Mouse (Mus musculus): Measurements from ENCODE around the gene Gm20481. TPM values are rescaled to one million over a fixed set of nuclear protein-coding genes. Genes with fewer than 3 reads are reported as not detected.

Gene Gm20481
- 0.32 TPM in 1 of 2 replicates, not detected in the other for polyA plus RNA-seq (2015; fragmentation: Nextera tagmentation; extraction: Ambion mirVana)

GRCm38 (mm10) chr17:34969822-34970221 lies at the start of gene Gm20481:
Gene Gm20481 (plus strand): TSS chr17:34969912.

GRCm38 (mm10) chr17:34931061-34931734 lies 38.5 kb upstream of the Gm20481 start, which contains the start of gene Neu1:
Gene Neu1 (plus strand): TSS chr17:34931253.

GRCm38 (mm10) chr17:34959130-34959778 lies 10.5 kb upstream of the Gm20481 start, which contains the start of gene Hspa1b:
Gene Hspa1b (minus strand): TSS chr17:34959238.

GRCm38 (mm10) chr17:34972069-34972749 lies 2.5 kb downstream of the Gm20481 start, which contains the start of the genes Hspa1a and Hspa1l:
Gene Hspa1a (minus strand): TSS chr17:34972156.
Gene Hspa1l (plus strand): TSS chr17:34972703.

GRCm38 (mm10) chr17:34981690-34982180 lies 12.0 kb downstream of the Gm20481 start, which contains the start of gene Lsm2:
Gene Lsm2 (plus strand): TSS chr17:34981862.

GRCm38 (mm10) chr17:35000717-35001451 lies 31.2 kb downstream of the Gm20481 start, which contains the start of gene Vars:
Gene Vars (plus strand): TSS chr17:35000987.

GRCm38 (mm10) chr17:35016376-35016775 lies 46.7 kb downstream of the Gm20481 start, which contains the start of gene Vwa7:
Gene Vwa7 (plus strand): TSS chr17:35016579.

Other genes starting within 250 kb of the Gm20481 start
- gene C4b, start 226.0 kb upstream of the Gm20481 start, polyA plus RNA-seq (2015; fragmentation: Nextera tagmentation; extraction: Ambion mirVana): 0.82 and 3.6 TPM in 2 replicates
- gene Cyp21a1, start 165.4 kb upstream of the Gm20481 start, polyA plus RNA-seq (2015; fragmentation: Nextera tagmentation; extraction: Ambion mirVana): not detected in 2 replicates
- gene Stk19, start 133.0 kb upstream of the Gm20481 start, polyA plus RNA-seq (2015; fragmentation: Nextera tagmentation; extraction: Ambion mirVana): 11.6 and 15.6 TPM in 2 replicates
- 21.0 and 22.2 TPM in 2 replicates for gene Dxo, start 132.9 kb upstream of the Gm20481 start, polyA plus RNA-seq (2015; fragmentation: Nextera tagmentation; extraction: Ambion mirVana)
- 15.7 and 16.8 TPM in 2 replicates for gene Skiv2l, start 119.7 kb upstream of the Gm20481 start, polyA plus RNA-seq (2015; fragmentation: Nextera tagmentation; extraction: Ambion mirVana)
- 33.1 and 42.1 TPM in 2 replicates for gene Nelfe, start 119.5 kb upstream of the Gm20481 start, polyA plus RNA-seq (2015; fragmentation: Nextera tagmentation; extraction: Ambion mirVana)
- 4.1 and 6.3 TPM in 2 replicates for gene Cfb, start 107.4 kb upstream of the Gm20481 start, polyA plus RNA-seq (2015; fragmentation: Nextera tagmentation; extraction: Ambion mirVana)
- 0.87 and 0.99 TPM in 2 replicates for gene Zbtb12, start 90.4 kb upstream of the Gm20481 start, polyA plus RNA-seq (2015; fragmentation: Nextera tagmentation; extraction: Ambion mirVana)
- not detected in 2 replicates for gene Gm20547, start 87.9 kb upstream of the Gm20481 start, polyA plus RNA-seq (2015; fragmentation: Nextera tagmentation; extraction: Ambion mirVana)
- 5.1 and 9.4 TPM in 2 replicates for gene C2, start 71.6 kb upstream of the Gm20481 start, polyA plus RNA-seq (2015; fragmentation: Nextera tagmentation; extraction: Ambion mirVana)
- gene Ehmt2, start 71.4 kb upstream of the Gm20481 start, polyA plus RNA-seq (2015; fragmentation: Nextera tagmentation; extraction: Ambion mirVana): 26.7 and 27.6 TPM in 2 replicates
- not detected in 2 replicates for gene Slc44a4, start 55.4 kb upstream of the Gm20481 start, polyA plus RNA-seq (2015; fragmentation: Nextera tagmentation; extraction: Ambion mirVana)
- 12.8 and 14.9 TPM in 2 replicates for gene Neu1, start 38.7 kb upstream of the Gm20481 start, polyA plus RNA-seq (2015; fragmentation: Nextera tagmentation; extraction: Ambion mirVana)
- gene Hspa1b, start 10.7 kb upstream of the Gm20481 start, polyA plus RNA-seq (2015; fragmentation: Nextera tagmentation; extraction: Ambion mirVana): 0.12 and 0.27 TPM in 2 replicates
- gene Hspa1a, start 2.2 kb downstream of the Gm20481 start, polyA plus RNA-seq (2015; fragmentation: Nextera tagmentation; extraction: Ambion mirVana): 2.5 and 3.8 TPM in 2 replicates
- gene Hspa1l, start 2.8 kb downstream of the Gm20481 start, polyA plus RNA-seq (2015; fragmentation: Nextera tagmentation; extraction: Ambion mirVana): 2.7 and 2.8 TPM in 2 replicates
- 54.1 and 55.4 TPM in 2 replicates for gene Lsm2, start 11.9 kb downstream of the Gm20481 start, polyA plus RNA-seq (2015; fragmentation: Nextera tagmentation; extraction: Ambion mirVana)
- gene Vars, start 31.1 kb downstream of the Gm20481 start, polyA plus RNA-seq (2015; fragmentation: Nextera tagmentation; extraction: Ambion mirVana): 27.6 and 32.6 TPM in 2 replicates
- 0.46 and 0.53 TPM in 2 replicates for gene Vwa7, start 46.7 kb downstream of the Gm20481 start, polyA plus RNA-seq (2015; fragmentation: Nextera tagmentation; extraction: Ambion mirVana)
- gene Sapcd1, start 58.1 kb downstream of the Gm20481 start, polyA plus RNA-seq (2015; fragmentation: Nextera tagmentation; extraction: Ambion mirVana): 10.6 and 11.5 TPM in 2 replicates
- gene Msh5, start 76.8 kb downstream of the Gm20481 start, polyA plus RNA-seq (2015; fragmentation: Nextera tagmentation; extraction: Ambion mirVana): 2.2 and 3.5 TPM in 2 replicates
- 115 and 138 TPM in 2 replicates for gene Clic1, start 80.1 kb downstream of the Gm20481 start, polyA plus RNA-seq (2015; fragmentation: Nextera tagmentation; extraction: Ambion mirVana)
- 144 and 157 TPM in 2 replicates for gene Ddah2, start 89.1 kb downstream of the Gm20481 start, polyA plus RNA-seq (2015; fragmentation: Nextera tagmentation; extraction: Ambion mirVana)
- gene Ly6g6c, start 95.5 kb downstream of the Gm20481 start, polyA plus RNA-seq (2015; fragmentation: Nextera tagmentation; extraction: Ambion mirVana): 11.3 TPM in 1 of 2 replicates, not detected in the other
- gene Mpig6b, start 96.3 kb downstream of the Gm20481 start, polyA plus RNA-seq (2015; fragmentation: Nextera tagmentation; extraction: Ambion mirVana): 0.08 and 0.30 TPM in 2 replicates
- gene Ly6g6e, start 107.0 kb downstream of the Gm20481 start, polyA plus RNA-seq (2015; fragmentation: Nextera tagmentation; extraction: Ambion mirVana): 2.1 TPM in 1 of 2 replicates, not detected in the other
- gene Ly6g6d, start 108.2 kb downstream of the Gm20481 start, polyA plus RNA-seq (2015; fragmentation: Nextera tagmentation; extraction: Ambion mirVana): 0.49 and 1.2 TPM in 2 replicates
- gene Ly6g6f, start 115.7 kb downstream of the Gm20481 start, polyA plus RNA-seq (2015; fragmentation: Nextera tagmentation; extraction: Ambion mirVana): 0.11 and 0.29 TPM in 2 replicates
- gene Abhd16a, start 119.4 kb downstream of the Gm20481 start, polyA plus RNA-seq (2015; fragmentation: Nextera tagmentation; extraction: Ambion mirVana): 87.8 and 89.8 TPM in 2 replicates
- 0.38 TPM in 1 of 2 replicates, not detected in the other for gene Ly6g5c, start 138.4 kb downstream of the Gm20481 start, polyA plus RNA-seq (2015; fragmentation: Nextera tagmentation; extraction: Ambion mirVana)
- gene Ly6g5b, start 145.5 kb downstream of the Gm20481 start, polyA plus RNA-seq (2015; fragmentation: Nextera tagmentation; extraction: Ambion mirVana): 0.22 and 0.37 TPM in 2 replicates
- gene Gpank1, start 151.5 kb downstream of the Gm20481 start, polyA plus RNA-seq (2015; fragmentation: Nextera tagmentation; extraction: Ambion mirVana): 8.4 and 9.1 TPM in 2 replicates
- 203 and 204 TPM in 2 replicates for gene Csnk2b, start 152.1 kb downstream of the Gm20481 start, polyA plus RNA-seq (2015; fragmentation: Nextera tagmentation; extraction: Ambion mirVana)
- 10.6 and 11.8 TPM in 2 replicates for gene D17H6S53E, start 156.5 kb downstream of the Gm20481 start, polyA plus RNA-seq (2015; fragmentation: Nextera tagmentation; extraction: Ambion mirVana)
- gene Apom, start 162.1 kb downstream of the Gm20481 start, polyA plus RNA-seq (2015; fragmentation: Nextera tagmentation; extraction: Ambion mirVana): 0.30 and 0.81 TPM in 2 replicates
- gene Bag6, start 165.3 kb downstream of the Gm20481 start, polyA plus RNA-seq (2015; fragmentation: Nextera tagmentation; extraction: Ambion mirVana): 39.5 and 42.1 TPM in 2 replicates
- 51.8 and 55.0 TPM in 2 replicates for gene Prrc2a, start 195.0 kb downstream of the Gm20481 start, polyA plus RNA-seq (2015; fragmentation: Nextera tagmentation; extraction: Ambion mirVana)
- gene Aif1, start 206.2 kb downstream of the Gm20481 start, polyA plus RNA-seq (2015; fragmentation: Nextera tagmentation; extraction: Ambion mirVana): 11.0 and 18.3 TPM in 2 replicates
- gene Lst1, start 218.5 kb downstream of the Gm20481 start, polyA plus RNA-seq (2015; fragmentation: Nextera tagmentation; extraction: Ambion mirVana): 14.2 and 24.5 TPM in 2 replicates
- 1.3 and 2.2 TPM in 2 replicates for gene Ltb, start 224.5 kb downstream of the Gm20481 start, polyA plus RNA-seq (2015; fragmentation: Nextera tagmentation; extraction: Ambion mirVana)
- gene Tnf, start 232.1 kb downstream of the Gm20481 start, polyA plus RNA-seq (2015; fragmentation: Nextera tagmentation; extraction: Ambion mirVana): 0.49 and 0.74 TPM in 2 replicates
- 0.12 and 0.24 TPM in 2 replicates for gene Lta, start 235.4 kb downstream of the Gm20481 start, polyA plus RNA-seq (2015; fragmentation: Nextera tagmentation; extraction: Ambion mirVana)